Mouse (Mus musculus): ENCODE measurements at regions not wholly inside any gene's neighbourhood (a gene's known extent, or its start where the extent isn't known, plus 50 kb on each side); places are given as distances from the start of the nearest gene placed in this dataset.

- DNase-seq, result peak; percentile 37
These were observed 138.4 kb downstream of the Tomm20 start for GRCm38 (mm10) chr8:126807171-126807768.

DNA sequence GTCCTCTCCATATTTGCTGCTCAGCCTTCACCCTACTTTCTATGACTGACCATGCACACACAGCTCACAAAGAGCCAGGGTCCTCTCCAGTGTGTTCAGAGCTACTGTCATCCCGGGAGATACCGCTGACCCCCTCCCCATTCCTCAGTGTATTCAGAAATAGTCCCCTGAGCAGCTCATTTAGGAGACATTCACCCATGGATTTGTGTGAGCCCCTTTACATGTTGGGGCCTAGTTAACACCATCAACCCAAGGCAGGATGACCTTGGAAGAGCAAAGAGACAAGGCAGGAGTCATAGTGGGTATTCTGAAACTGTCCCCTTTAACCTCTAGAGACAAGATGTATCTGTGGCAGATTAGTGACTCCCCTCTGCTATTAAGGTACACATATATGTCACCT, 139.1 kb downstream of the Tomm20 start:
- DNase-seq, result no peak

GRCm38 (mm10) chr8:126806181-126806560, 139.5 kb downstream of the Tomm20 start:
- DNase-seq, result no peak

DNA sequence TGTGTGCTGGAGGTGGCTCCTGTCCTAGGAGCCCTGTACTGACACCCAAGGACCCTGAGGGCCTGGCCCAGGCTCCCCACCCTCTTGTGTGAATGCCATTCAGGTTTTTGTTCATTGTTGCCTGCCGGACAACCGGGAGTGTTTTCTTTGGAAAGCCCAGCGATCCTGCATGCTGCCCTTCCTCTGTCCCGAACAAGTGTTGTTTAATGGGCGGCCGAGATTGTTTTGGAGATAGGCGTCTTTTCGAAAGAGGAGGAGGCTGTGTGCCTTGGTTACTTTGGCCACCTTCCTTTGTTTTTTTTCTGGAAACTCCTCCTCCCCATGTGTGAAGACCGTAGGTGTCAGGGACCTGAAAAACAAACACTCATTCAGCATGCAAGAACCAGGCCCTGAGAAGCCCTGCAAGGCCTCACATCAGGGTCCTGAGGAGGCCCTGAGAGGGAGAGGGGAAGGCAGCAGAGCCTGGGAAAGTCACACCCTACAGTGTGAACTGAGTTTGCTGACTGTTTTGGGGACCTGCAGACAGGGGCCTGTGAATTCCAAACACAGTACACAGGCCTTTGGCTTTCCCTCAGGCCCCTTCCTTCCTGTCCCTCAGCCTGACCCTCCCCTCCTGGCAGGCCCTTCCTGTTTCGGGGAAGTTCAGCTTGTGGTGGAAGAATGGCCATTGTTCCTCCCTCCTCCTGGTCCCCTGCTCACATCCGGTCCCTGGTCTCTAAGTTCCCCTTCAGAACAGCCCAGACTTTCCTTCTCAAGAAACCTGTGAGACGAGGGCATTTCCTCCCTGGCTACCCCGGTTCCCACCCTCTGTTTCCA, 140.1 kb downstream of the Tomm20 start:
- peak; percentile 84 for DNase-seq

DNA sequence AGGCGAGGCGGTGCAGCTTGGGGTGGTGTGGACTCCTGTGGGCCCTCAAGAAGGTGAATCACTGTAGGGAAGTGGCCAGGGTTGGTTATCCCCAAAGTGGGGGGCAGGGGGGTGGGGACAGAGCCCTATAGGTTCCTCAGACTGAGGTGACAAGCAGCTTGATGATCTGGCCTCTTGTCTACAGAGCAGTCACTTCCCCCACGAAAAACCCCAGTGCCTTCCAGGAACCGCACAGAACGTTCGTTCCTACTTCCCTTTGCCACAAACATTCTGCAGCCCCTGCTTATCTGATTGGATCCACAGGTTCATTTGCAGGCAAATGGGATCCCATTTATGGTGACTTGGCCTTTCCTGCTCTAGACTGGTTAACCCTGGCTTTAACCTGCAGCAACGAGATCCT, 141.5 kb downstream of the Tomm20 start:
- DNase-seq, result no peak

DNA sequence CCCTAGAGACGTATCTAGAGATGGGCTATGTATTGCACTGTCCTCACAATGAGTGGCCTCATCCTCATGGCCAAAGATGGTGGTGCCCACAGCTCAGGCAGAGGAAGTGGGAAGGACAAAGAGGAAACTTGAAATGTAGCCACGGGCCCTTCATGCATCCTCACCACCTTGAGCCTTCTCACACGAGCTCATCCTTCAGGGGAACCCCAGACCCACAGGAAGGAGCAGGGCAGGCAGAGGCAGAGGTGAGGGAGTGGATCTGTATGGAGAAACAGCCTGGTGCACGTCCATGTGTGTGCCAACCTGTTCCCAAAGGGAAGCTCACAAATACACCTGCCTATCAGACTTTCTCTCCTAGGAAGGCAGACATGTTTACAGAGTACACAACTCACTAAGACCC, 143.0 kb downstream of the Tomm20 start:
- DNase-seq, result no peak

DNA sequence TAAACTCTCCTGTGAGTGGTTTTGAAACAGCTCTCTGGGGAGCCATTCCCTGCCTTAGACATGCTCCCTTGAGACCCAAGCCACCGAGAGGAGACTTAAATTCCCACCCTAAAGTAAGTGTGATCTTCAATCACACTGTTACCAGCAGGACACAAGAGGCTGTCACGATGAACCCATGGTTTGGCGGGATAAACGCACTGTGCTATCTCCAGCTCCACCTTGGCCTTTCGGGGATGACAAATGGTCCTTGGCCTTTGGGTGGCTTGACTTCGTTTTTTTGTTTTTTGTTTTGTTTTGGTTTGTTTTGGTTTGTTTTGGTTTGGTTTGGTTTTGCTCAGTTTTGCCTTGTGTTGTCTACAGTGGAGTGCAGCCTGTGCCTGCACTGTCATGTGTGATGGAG, 144.7 kb downstream of the Tomm20 start:
- DNase-seq, result no peak

- DNase-seq, result peak; percentile 52
These were observed 147.9 kb downstream of the Tomm20 start for GRCm38 (mm10) chr8:126797571-126798334.

DNA sequence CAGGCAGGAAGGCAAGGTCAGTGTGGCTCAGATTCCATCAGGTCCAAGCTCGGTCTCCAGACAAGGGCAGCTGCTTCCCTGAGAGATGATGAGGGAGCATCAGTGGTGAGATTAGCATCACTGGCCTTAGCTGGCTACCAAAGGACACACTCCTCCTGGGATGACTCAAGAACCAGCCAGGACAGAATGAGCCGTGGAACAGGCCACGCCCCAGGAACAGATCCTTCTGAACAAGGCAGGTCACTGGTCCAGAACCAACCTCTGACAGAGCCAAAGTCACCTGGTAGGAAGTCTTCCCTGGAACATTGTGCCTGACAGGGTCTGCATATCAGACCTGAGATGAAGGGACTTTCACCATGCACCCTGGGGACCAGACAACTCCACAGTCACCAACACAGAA, 152.0 kb downstream of the Tomm20 start:
- DNase-seq, result no peak

DNA sequence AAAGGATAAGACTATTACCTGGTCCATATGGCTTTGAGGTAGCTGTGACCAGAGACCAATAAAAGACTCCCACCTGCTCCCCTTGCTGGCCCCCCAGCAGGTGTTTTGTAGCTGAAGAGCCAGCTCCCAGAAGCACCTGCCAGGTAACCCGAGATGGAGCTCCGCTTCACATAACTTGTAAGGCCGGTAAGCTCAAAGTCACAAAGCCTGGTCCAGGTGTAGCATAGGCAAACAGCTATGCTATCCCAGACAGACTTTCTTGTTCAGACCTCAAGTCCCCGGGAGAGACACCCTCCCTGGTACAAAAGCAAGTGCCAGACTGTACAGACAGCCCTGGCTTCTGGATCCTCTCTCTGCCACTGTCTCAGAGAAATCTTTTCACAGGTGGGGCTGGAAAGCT, 154.6 kb downstream of the Tomm20 start:
- DNase-seq, result no peak

- DNase-seq, result no peak
These were observed 155.4 kb downstream of the Tomm20 start for GRCm38 (mm10) chr8:126790214-126790613.

GRCm38 (mm10) chr8:126789076-126789475, 156.6 kb downstream of the Tomm20 start:
- DNase-seq, result peak; percentile 61

- DNase-seq, result peak; percentile 75
These were observed 157.0 kb downstream of the Tomm20 start for GRCm38 (mm10) chr8:126788669-126789068.

DNA sequence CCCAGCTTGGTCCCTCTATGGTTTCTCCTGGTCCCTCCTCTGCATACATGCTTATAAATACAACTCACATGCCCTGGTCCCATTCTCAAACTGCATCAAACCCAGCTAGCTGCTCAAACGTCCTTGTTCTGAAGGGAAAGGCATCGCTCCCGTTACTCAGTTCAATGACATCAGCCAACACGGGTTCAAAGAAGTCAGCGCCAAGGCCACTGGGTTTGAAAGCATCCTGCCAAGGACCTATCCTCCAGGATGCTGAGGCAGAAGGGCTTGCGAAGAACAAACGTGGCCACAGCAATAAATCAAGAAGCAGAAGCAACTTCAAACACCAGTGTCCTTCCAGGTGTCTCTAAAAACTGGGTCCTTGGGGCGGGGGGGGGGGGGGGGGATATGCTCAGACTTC, 158.2 kb downstream of the Tomm20 start:
- DNase-seq, result peak; percentile 38

- no peak for DNase-seq
These were observed 160.4 kb downstream of the Tomm20 start for GRCm38 (mm10) chr8:126785211-126785610.

GRCm38 (mm10) chr8:126784604-126785003, 161.0 kb downstream of the Tomm20 start:
- no peak for DNase-seq

DNA sequence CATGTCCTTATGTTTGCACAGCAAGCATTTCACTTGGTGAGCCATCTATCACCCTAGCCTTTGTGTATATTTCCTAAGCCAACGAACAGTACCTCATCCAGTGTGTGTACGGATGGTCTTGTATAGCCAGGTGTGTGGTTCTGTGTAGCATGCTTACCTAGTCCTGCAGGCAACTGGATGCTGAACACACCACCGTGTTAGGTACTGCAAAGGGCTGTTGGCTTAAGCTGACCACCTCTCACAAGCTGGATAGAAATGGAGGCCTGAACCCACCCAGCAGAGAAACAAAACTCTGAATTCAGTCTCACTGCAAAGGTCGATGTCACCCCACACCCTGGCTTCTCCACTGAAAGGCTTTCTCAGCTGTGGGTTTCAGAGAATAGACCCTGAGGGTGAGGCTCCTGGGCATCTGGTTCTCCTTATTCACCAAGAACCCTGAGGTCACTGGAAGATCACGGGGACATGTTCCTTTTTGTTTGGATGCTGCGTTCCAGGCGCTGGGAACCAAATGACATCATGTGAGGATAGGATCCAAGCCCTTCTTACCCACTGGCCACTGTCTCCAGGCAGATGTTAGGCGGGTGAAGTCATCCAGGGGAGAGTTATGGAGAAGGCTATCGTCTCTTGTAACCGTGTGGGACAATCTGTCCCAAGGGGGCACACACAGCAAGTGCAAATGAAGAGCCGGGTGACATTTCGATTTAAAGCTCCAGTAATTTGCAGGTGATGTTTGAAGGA, 161.8 kb downstream of the Tomm20 start:
- DNase-seq, result no peak

DNA sequence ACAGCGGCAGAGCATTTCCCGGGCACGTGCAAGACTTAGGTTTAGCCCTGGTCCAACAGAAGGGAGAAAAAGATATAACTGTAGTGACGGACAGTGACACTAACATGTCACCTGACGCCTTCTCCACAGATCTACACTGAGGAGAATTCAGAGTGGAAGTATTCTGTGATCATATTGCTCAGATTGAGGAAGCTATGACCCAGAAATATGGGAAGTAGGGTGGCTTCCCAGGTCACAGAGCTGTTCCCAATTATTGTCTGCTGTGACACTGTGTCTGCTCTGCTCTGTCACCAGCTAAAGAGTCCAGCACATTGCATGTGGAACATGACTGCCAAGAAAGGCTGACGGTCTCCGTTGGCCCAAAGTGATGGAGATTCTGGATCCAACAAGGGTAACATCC, 167.0 kb downstream of the Tomm20 start:
- no peak for DNase-seq

GRCm38 (mm10) chr8:126778131-126778530, 167.5 kb downstream of the Tomm20 start:
- no peak for DNase-seq

DNA sequence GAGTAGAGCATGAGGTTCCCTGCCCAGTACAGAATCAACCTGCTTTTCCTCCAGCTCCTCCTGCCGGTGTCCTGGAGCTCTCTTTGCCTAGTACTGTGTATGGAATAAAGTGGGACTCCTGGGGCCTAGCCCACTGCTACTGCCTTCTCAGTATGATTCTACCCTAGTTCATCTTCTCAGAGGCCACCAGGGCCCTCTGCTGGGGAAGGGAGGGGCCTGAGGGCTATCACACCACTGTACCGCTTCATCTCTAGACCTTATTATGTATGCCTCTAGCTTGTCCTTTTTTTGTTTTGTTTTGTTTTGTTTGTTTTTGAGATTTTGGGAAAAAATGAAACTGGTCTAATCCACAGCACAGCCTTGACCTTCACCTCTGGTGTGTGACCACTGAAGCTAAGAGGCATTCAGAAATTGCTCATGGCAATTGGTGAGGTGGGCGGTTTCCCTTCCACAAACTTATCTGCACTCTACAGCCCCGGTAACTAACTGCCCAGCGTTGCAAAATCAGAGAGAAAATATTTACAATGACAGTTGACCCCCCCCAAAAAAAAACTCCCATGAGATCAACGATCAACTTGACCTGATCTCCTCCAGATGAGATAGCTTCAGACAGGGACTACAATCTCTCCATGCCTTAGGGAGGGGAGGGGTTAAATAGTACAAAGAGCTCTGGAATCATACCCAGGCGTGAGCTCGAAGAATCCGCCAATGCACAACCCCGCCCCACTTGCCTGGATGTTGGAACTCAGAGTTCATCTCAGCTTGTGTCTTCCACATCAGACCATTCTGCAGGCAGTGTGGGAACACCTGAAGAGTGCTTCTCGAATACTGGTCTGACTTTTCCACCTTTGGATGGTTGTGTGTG, 168.8 kb downstream of the Tomm20 start:
- DNase-seq, result no peak

- no peak for DNase-seq
These were observed 170.3 kb downstream of the Tomm20 start for GRCm38 (mm10) chr8:126775334-126775733.

DNA sequence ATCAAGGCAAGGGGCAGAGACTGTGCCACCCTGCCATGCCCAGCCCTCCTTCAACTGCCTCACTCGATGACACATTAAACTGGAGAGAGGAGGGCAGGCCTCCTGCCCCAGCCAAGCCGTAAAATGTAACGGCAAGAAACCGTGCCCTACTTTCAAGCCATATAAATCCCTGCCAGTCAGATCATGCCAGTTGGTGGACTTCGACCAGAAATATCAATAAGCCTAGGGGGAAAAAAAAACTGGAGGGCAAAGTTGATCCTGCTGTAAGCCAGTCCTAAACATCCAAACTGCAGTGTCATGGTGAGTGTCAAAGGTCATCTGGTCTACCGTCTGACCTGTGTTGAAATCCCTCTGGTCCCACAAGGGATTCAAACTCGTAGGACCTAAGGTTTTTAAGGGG, 170.8 kb downstream of the Tomm20 start:
- DNase-seq, result peak; percentile 57
